Mouse (Mus musculus) liver, embryonic 11.5 days (tissue): ENCODE results near the gene Coch. TPM values are rescaled to one million over a fixed set of nuclear protein-coding genes. Genes with fewer than 3 reads are reported as not detected.
A peak's percentile ranks its signal among the peaks of the same experiment; 100 is the strongest.
"Not testable (repeated sequence)": the region's sequence is repeated elsewhere in the genome, so short reads cannot be mapped to it uniquely, and the experiment has no call there.

Source experiments
- ATAC-seq: fragments of 200-750 bp; cut with Nextera tagmentation; replicated peaks from 2 replicates; pipeline ENCODE4 v1.8.0; 2017; ENCODE audit warnings: moderate number of reproducible peaks, mild to moderate bottlenecking, moderate TSS enrichment, moderate library complexity; ENCODE audit not compliant: low FRiP score
- DNase-seq: peaks from one replicate; pipeline ENCODE4 v3.0.0-alpha.2; 2017; ENCODE audit warnings: low spot score
- H3K27ac ChIP-seq: fragments of 300-500 bp; sonication (generic); 2 replicates; pipeline ENCODE4 v1.5.1; 2014; ENCODE audit warnings: mild to moderate bottlenecking, low read depth, low read length, control low read depth
- H3K27me3 ChIP-seq: fragments of 300-500 bp; sonication (generic); replicated peaks from 2 replicates; pipeline ENCODE4 v1.6.1; 2014; ENCODE audit warnings: low read length, mixed read lengths; ENCODE audit not compliant: control insufficient read depth, insufficient read depth
- H3K36me3 ChIP-seq: fragments of 300-500 bp; sonication (generic); 2 replicates; pipeline ENCODE4 v1.6.1; 2014; ENCODE audit warnings: mild to moderate bottlenecking, low read length, moderate library complexity, mixed read lengths; ENCODE audit not compliant: control insufficient read depth, insufficient read depth
- H3K4me1 ChIP-seq: fragments of 300-500 bp; sonication (generic); replicated peaks from 2 replicates; pipeline ENCODE4 v1.6.1; 2014; ENCODE audit warnings: low read length, mixed read lengths; ENCODE audit not compliant: control insufficient read depth, insufficient read depth
- H3K4me2 ChIP-seq: fragments of 300-500 bp; sonication (generic); 2 replicates; pipeline ENCODE4 v1.6.1; 2014; ENCODE audit warnings: mild to moderate bottlenecking, control low read depth, moderate library complexity
- H3K4me3 ChIP-seq: fragments of 300-500 bp; sonication (generic); 2 replicates; pipeline ENCODE4 v1.5.1; 2014; ENCODE audit warnings: low read depth, low read length, control low read depth
- H3K9ac ChIP-seq: fragments of 300-500 bp; sonication (generic); 2 replicates; pipeline ENCODE4 v1.6.1; 2014; ENCODE audit warnings: low read depth, low read length, control low read depth
- H3K9me3 ChIP-seq: fragments of 300-500 bp; sonication (generic); 2 replicates; pipeline ENCODE4 v1.6.1; 2016; ENCODE audit warnings: low read length, inconsistent platforms, mixed read lengths; ENCODE audit not compliant: control insufficient read depth
- WGBS: fragments of 180-500 bp; shearing (Covaris S2); extraction: QIAGEN DNeasy Blood & Tissue Kit; methylation state at CpG from one replicate; pipeline ENCODE4 v1.1.7; 2014; 5-methylcytosine and 5-hydroxymethylcytosine counted together
- polyA plus RNA-seq: library from polyadenylated mRNA; unstranded; fragments of >200 nt; fragmentation: Nextera tagmentation; extraction: Ambion mirVana; gene quantifications from 2 replicates; pipeline ENCODE4 v1.2.1, GENCODE M21; 2014

The Coch gene
- 0.44 and 1.9 TPM in 2 replicates for polyA plus RNA-seq

GRCm38 (mm10) chr12:51593229-51594029 lies at the start of gene Coch:
Gene Coch (plus strand): TSS chr12:51593341.
- Histone ChIP-seq H3K27me3 (peaks cover 56% of the 10 kb centered on the region), H3K36me3 (no peaks in the 10 kb centered on the region), H3K9ac (0 out of 2 replicates have a peak within 1 kb of the TSS, but pooled peaks have one; percentile 17), H3K9me3 (no peaks in the 10 kb centered on the region), H3K27ac (no peak within 1 kb of the TSS), H3K4me3 (peak within 1 kb of the TSS; percentile 62), H3K4me2 (peak within 1 kb of the TSS; percentile 96), H3K4me1 (peaks cover 12% of the 10 kb centered on the region)
- WGBS: under 1% methylated on average over 77 of the region's 79 CpGs
- ATAC-seq (peak; percentile 49; the same call in 1 of the 2 replicates), DNase-seq (peak; percentile 55)

GRCm38 (mm10) chr12:51543402-51543960 lies 49.7 kb upstream of the Coch start:
- H3K4me2 ChIP-seq: no peak overlapping the region
- WGBS: 59% methylated on average over 9 of the region's 9 CpGs
- no peak overlapping the region for H3K4me3 ChIP-seq
- no peak overlapping the region for H3K9ac ChIP-seq
- H3K36me3 ChIP-seq: no peaks in the 10 kb centered on the region
- DNase-seq: no peak
- no peaks in the 10 kb centered on the region for H3K4me1 ChIP-seq
- no peaks in the 10 kb centered on the region for H3K27me3 ChIP-seq
- H3K9me3 ChIP-seq: no peaks in the 10 kb centered on the region
- H3K27ac ChIP-seq: no peak overlapping the region
- ATAC-seq: no peak

DNA sequence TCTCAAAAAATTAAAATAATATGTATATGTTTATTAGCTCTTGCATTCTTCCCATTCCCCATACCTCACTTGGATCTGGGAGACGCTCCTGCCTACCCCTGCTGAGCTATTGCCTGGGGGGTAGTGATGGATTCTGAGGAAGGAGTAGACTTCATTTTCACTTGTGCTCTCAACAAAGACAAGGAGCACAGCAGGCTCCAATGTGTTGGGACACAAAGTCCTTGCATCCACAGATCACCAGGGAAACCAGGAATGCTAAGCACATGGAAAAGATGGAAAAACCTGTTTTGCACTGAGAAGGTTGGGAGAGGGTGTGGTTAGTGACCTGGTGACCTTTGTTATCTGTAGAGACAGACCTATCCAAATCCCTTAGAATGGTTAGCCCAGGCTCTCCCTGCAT lies 38.1 kb upstream of the Coch start:
- Histone ChIP-seq H3K4me3 (no peak overlapping the region), H3K9me3 (no peaks in the 10 kb centered on the region), H3K27me3 (no peaks in the 10 kb centered on the region), H3K27ac (no peak overlapping the region), H3K9ac (no peak overlapping the region), H3K4me1 (no peaks in the 10 kb centered on the region), H3K36me3 (no peaks in the 10 kb centered on the region), H3K4me2 (no peak overlapping the region)
- no peak for ATAC-seq
- 81% methylated on average over 1 of the region's 1 CpGs for WGBS
- DNase-seq: no peak

DNA sequence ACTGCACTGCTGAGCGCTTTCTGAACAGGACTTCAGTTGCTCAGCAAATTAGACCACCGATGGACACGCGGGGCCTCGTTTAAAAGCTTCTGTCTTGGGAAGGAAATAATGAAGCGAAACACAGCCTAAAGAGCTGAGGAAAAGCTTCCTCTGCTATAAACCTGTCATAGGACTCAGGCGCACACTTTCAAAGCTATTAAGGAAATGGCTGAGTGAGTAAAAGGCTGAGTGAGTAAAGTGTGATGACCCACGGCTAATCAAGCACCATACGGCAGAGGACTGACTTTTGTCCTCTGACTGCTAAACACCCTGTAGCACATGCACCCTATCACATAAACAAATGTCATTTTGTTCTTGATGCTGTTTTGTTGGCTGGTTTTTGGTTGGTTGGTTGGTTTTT lies 31.7 kb upstream of the Coch start:
- DNase-seq: no peak
- H3K36me3 ChIP-seq: no peaks in the 10 kb centered on the region
- no peak overlapping the region for H3K9ac ChIP-seq
- no peaks in the 10 kb centered on the region for H3K27me3 ChIP-seq
- no peak overlapping the region for H3K4me2 ChIP-seq
- 82% methylated on average over 9 of the region's 9 CpGs for WGBS
- H3K9me3 ChIP-seq: no peaks in the 10 kb centered on the region
- no peak for ATAC-seq
- H3K4me1 ChIP-seq: no peaks in the 10 kb centered on the region
- no peak overlapping the region for H3K4me3 ChIP-seq
- no peak overlapping the region for H3K27ac ChIP-seq

DNA sequence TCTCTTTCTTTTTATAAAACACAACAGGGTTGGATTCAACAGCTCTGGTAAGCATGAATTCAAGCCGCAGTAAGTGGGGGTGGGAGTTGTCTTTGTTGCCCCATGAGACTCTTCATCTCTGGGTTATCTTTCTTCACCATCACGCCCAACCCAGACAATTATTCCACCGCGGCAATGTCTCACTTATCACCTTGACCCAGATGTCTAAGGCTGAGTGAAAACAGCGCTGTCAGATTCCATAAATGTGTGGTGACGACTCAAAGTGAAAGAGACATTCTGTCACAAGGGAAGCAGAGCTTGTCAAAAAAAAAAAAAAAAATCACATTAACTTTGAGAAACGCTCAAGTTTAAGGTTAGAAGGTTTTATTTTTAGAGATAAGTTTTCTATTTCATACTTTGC lies 25.9 kb upstream of the Coch start:
- H3K36me3 ChIP-seq: no peaks in the 10 kb centered on the region
- no peaks in the 10 kb centered on the region for H3K9me3 ChIP-seq
- H3K27ac ChIP-seq: no peak overlapping the region
- 34% methylated on average over 7 of the region's 7 CpGs for WGBS
- peak; percentile 81 for ATAC-seq
- H3K4me3 ChIP-seq: no peak overlapping the region
- peaks cover 6% of the 10 kb centered on the region; the same call in 1 of the 2 replicates for H3K4me1 ChIP-seq
- H3K27me3 ChIP-seq: no peaks in the 10 kb centered on the region
- no peak overlapping the region for H3K9ac ChIP-seq
- H3K4me2 ChIP-seq: peak overlapping the region; percentile 34
- DNase-seq: no peak

- Histone ChIP-seq H3K36me3 (no peaks in the 10 kb centered on the region), H3K9ac (no peak overlapping the region), H3K4me3 (no peak overlapping the region), H3K9me3 (no peaks in the 10 kb centered on the region), H3K27ac (no peak overlapping the region), H3K4me1 (peaks cover 6% of the 10 kb centered on the region; the same call in 1 of the 2 replicates), H3K27me3 (no peaks in the 10 kb centered on the region), H3K4me2 (no peak overlapping the region)
- ATAC-seq: no peak
- 72% methylated on average over 8 of the region's 8 CpGs for WGBS
- DNase-seq: no peak
Measured at GRCm38 (mm10) chr12:51569472-51569871, 23.7 kb upstream of the Coch start.

- Histone ChIP-seq H3K36me3 (no peaks in the 10 kb centered on the region), H3K9ac (no peak overlapping the region), H3K9me3 (no peaks in the 10 kb centered on the region), H3K4me3 (no peak overlapping the region), H3K4me1 (peaks cover 6% of the 10 kb centered on the region; the same call in 1 of the 2 replicates), H3K27ac (no peak overlapping the region), H3K4me2 (no peak overlapping the region), H3K27me3 (no peaks in the 10 kb centered on the region)
- no peak for ATAC-seq
- WGBS: 60% methylated on average over 7 of the region's 7 CpGs
- no peak for DNase-seq
Measured at GRCm38 (mm10) chr12:51569944-51570343, 23.2 kb upstream of the Coch start.

- H3K27ac ChIP-seq: no peak overlapping the region
- DNase-seq (no peak), ATAC-seq (no peak)
- H3K4me1 ChIP-seq: no peaks in the 10 kb centered on the region
- no peak overlapping the region for H3K4me3 ChIP-seq
- no peak overlapping the region for H3K4me2 ChIP-seq
- no peaks in the 10 kb centered on the region for H3K27me3 ChIP-seq
- no peaks in the 10 kb centered on the region for H3K36me3 ChIP-seq
- no peak overlapping the region for H3K9ac ChIP-seq
- H3K9me3 ChIP-seq: no peaks in the 10 kb centered on the region
- WGBS: 67% methylated on average over 4 of the region's 4 CpGs
Measured at GRCm38 (mm10) chr12:51572651-51573050, 20.5 kb upstream of the Coch start.

GRCm38 (mm10) chr12:51577816-51578215 lies 15.3 kb upstream of the Coch start:
- DNase-seq, H3K4me3 ChIP-seq, H3K36me3 ChIP-seq, H3K4me1 ChIP-seq, H3K9ac ChIP-seq, H3K27me3 ChIP-seq, H3K27ac ChIP-seq, H3K4me2 ChIP-seq, H3K9me3 ChIP-seq, ATAC-seq: not testable (repeated sequence)
- WGBS: 88% methylated on average over 2 of the region's 2 CpGs
